Mouse (Mus musculus): ENCODE measurements at regions not wholly inside any gene's neighbourhood (a gene's known extent, or its start where the extent isn't known, plus 50 kb on each side); places are given as distances from the start of the nearest gene placed in this dataset.
"Not testable (repeated sequence)": the region's sequence is repeated elsewhere in the genome, so short reads cannot be mapped to it uniquely, and the experiment has no call there.

DNA sequence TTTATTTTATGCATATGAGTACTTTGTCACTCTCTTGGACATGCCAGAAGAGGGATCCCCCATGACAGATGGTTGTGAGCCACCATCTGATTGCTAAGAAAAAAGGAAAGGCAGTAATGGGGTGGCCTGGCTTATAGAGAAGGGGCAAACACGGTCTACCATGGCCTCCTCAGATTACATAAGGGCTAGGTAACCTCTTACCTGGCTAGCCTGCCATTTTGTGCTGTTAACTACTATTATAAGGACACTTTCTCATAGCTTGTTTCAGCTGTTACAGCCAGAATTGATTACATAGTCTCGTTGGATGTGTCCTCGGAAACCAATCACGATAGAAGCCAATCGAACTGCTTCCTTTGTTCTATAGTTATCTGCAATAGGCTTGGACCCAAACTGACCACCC, 60.9 kb upstream of the Gm14496 start:
- H3K27me3 ChIP-seq (ENCODE audit: insufficient read depth, low read length), result no peaks in the 10 kb centered on the region
- H3K4me3 ChIP-seq (replicated peaks; ENCODE audit: low read length), result no peak overlapping the region
- no peaks in the 10 kb centered on the region for H3K4me1 ChIP-seq (replicated peaks; ENCODE audit: low read depth, low read length)
- TF ChIP-seq NANOG (IDR thresholded peaks at IDR 0.05; ENCODE audit: borderline replicate concordance, low read length) (no peak), POU5F1 (IDR thresholded peaks at IDR 0.05; ENCODE audit: borderline replicate concordance, low read length) (no peak), CTCF (conservative IDR thresholded peaks at IDR 0.05; ENCODE audit: low read length) (no peak)
- H3K9me3 ChIP-seq (ENCODE audit: low read length), result peaks cover 37% of the 10 kb centered on the region; the same call in 1 of the 2 replicates
- no peaks in the 10 kb centered on the region for H3K36me3 ChIP-seq (ENCODE audit: insufficient read depth, low read length)

DNA sequence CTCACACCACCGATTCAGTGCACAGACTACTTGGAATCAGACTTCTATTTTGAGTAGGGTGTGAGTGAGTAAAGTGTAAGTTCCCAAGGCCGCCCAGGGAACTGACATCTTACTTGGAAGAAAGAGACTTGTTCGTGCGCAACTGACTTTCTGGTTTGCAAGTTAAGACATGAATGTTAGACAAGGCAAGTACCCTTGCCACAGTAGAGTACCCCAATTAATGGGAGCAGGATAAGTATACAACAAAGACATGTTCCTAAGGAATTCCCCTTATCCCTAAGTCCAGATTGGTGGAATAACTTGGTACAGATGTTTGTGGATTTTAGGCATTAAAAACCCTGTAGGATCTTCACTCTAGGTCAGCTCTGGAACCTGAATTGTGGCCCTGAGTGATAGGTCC, 60.4 kb upstream of the Gm14496 start:
- peaks cover 40% of the 10 kb centered on the region; the same call in 1 of the 2 replicates for H3K9me3 ChIP-seq (ENCODE audit: low read length)
- H3K4me1 ChIP-seq (replicated peaks; ENCODE audit: low read depth, low read length); H3K36me3 ChIP-seq (ENCODE audit: insufficient read depth, low read length); H3K27me3 ChIP-seq (ENCODE audit: insufficient read depth, low read length); H3K4me3 ChIP-seq (replicated peaks; ENCODE audit: low read length): not testable (repeated sequence)

DNA sequence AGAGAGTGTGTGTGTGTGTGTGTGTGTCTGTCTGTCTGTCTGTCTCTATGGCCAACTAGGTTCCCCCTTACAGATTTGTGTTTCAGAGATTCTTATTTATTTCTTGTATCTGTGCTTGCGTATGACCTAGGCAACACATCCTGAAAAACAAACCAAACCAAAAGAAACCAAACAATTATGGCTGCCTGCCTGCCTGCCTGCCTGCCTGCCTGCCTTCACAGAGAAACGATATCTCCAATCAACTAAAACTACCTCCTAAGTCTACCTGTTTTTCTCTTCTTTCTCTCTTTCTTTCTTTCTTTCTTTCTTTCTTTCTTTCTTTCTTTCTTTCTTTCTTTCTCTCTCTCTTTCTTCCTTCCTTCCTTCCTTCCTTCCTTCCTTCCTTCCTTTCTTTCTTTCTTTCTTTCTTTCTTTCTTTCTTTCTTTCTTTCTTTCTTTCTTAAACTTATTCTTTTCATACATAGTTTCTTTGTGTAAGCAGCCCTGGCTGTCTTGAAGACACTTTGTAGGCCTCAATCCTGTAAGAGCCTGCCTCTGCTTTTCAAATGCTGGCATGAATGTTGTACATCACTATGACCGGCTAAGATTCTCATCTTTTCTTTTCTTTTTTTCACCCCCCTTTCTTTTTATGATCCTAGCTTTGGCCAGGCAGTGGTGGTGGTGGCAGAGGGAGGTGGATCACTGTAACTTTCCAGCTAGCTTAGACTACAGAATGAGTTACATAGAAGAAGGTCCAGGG, 59.7 kb upstream of the Gm14496 start:
- H3K4me1 ChIP-seq (replicated peaks; ENCODE audit: low read depth, low read length); H3K27me3 ChIP-seq (ENCODE audit: insufficient read depth, low read length); H3K4me3 ChIP-seq (replicated peaks; ENCODE audit: low read length); H3K36me3 ChIP-seq (ENCODE audit: insufficient read depth, low read length): not testable (repeated sequence)
- H3K9me3 ChIP-seq (ENCODE audit: low read length), result peaks cover 47% of the 10 kb centered on the region

DNA sequence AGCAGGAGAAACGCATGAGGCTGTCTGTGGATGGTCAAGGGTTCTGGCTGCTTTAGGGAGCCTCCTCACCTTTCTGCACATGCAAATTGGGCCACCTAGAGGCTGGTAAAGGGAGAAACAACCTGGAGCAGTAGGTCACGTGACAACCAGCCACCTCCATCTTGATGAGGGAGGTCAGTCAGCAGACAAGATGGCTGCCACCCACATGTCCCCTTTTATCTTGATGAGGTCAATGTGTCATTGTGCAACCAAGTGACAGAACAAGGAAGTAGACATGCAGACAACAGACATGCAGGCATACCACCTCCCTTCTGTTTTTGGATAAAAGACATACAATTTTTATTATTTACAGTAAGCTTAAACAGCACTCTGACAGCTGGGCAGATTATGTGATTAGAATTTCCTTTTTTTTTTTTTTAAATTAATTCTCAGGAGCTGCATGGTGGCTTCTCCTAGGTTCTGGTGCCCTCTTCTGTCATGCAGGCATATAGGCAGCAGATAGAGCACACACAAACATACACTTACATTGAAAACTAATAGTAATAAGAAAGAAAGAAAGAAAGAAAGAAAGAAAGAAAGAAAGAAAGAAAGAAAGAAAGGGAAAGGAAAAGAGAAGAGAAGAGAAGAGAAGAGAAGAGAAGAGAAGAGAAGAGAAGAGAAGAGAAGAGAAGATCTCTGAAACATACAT, 58.9 kb upstream of the Gm14496 start:
- Histone ChIP-seq H3K4me1 (replicated peaks; ENCODE audit: low read depth, low read length) (no peaks in the 10 kb centered on the region), H3K4me3 (replicated peaks; ENCODE audit: low read length) (no peak overlapping the region), H3K9me3 (ENCODE audit: low read length) (peaks cover 52% of the 10 kb centered on the region), H3K27me3 (ENCODE audit: insufficient read depth, low read length) (no peaks in the 10 kb centered on the region), H3K36me3 (ENCODE audit: insufficient read depth, low read length) (no peaks in the 10 kb centered on the region)
- TF ChIP-seq NANOG (IDR thresholded peaks at IDR 0.05; ENCODE audit: borderline replicate concordance, low read length) (no peak), POU5F1 (IDR thresholded peaks at IDR 0.05; ENCODE audit: borderline replicate concordance, low read length) (no peak), CTCF (conservative IDR thresholded peaks at IDR 0.05; ENCODE audit: low read length) (no peak)
